Mouse (Mus musculus) naive thymus-derived CD4-positive, alpha-beta T cell, adult 2 months (primary cell): Measurements from ENCODE around the gene Get4.

Source experiments
- DNase-seq: peaks from one replicate; pipeline ENCODE4 v3.0.0-alpha.2; 2011; ENCODE audit warnings: low read depth

The Get4 gene

GRCm38 (mm10) chr5:139283460-139284180 is 31.5 kb downstream of the Get4 start:
- no peak for DNase-seq

GRCm38 (mm10) chr5:139285383-139286067 is 33.4 kb downstream of the Get4 start:
- DNase-seq, result no peak

GRCm38 (mm10) chr5:139286142-139286941 is 34.2 kb downstream of the Get4 start:
- DNase-seq, result no peak

- DNase-seq, result no peak
These were observed 35.0 kb downstream of the Get4 start for GRCm38 (mm10) chr5:139287099-139287498.

- no peak for DNase-seq
These were observed 35.7 kb downstream of the Get4 start for GRCm38 (mm10) chr5:139287787-139288186.

GRCm38 (mm10) chr5:139288591-139288990 is 36.5 kb downstream of the Get4 start:
- no peak for DNase-seq

- no peak for DNase-seq
These were observed 38.5 kb downstream of the Get4 start for GRCm38 (mm10) chr5:139290467-139291259.

- no peak for DNase-seq
These were observed 39.9 kb downstream of the Get4 start for GRCm38 (mm10) chr5:139291811-139292560.

GRCm38 (mm10) chr5:139294089-139294488 is 42.0 kb downstream of the Get4 start:
- no peak for DNase-seq

- no peak for DNase-seq
These were observed 45.0 kb downstream of the Get4 start for GRCm38 (mm10) chr5:139297092-139297491.

GRCm38 (mm10) chr5:139297745-139298144 is 45.6 kb downstream of the Get4 start:
- no peak for DNase-seq

- DNase-seq, result no peak
These were observed 50.0 kb downstream of the Get4 start for GRCm38 (mm10) chr5:139302101-139302500.

GRCm38 (mm10) chr5:139303646-139304061 is 51.5 kb downstream of the Get4 start:
- DNase-seq, result peak; percentile 82

GRCm38 (mm10) chr5:139309946-139310345 is 57.8 kb downstream of the Get4 start:
- DNase-seq, result no peak

GRCm38 (mm10) chr5:139310477-139310876 is 58.4 kb downstream of the Get4 start:
- no peak for DNase-seq

GRCm38 (mm10) chr5:139311822-139312221 is 59.7 kb downstream of the Get4 start:
- no peak for DNase-seq

- DNase-seq, result no peak
These were observed 61.4 kb downstream of the Get4 start for GRCm38 (mm10) chr5:139313536-139313935.

GRCm38 (mm10) chr5:139314941-139315642 is 63.0 kb downstream of the Get4 start:
- no peak for DNase-seq

GRCm38 (mm10) chr5:139316982-139317675 is 65.0 kb downstream of the Get4 start:
- DNase-seq, result no peak
